Comparison of ENCODE assay signal across 18 mouse cellular contexts in the genomic region with DNA sequence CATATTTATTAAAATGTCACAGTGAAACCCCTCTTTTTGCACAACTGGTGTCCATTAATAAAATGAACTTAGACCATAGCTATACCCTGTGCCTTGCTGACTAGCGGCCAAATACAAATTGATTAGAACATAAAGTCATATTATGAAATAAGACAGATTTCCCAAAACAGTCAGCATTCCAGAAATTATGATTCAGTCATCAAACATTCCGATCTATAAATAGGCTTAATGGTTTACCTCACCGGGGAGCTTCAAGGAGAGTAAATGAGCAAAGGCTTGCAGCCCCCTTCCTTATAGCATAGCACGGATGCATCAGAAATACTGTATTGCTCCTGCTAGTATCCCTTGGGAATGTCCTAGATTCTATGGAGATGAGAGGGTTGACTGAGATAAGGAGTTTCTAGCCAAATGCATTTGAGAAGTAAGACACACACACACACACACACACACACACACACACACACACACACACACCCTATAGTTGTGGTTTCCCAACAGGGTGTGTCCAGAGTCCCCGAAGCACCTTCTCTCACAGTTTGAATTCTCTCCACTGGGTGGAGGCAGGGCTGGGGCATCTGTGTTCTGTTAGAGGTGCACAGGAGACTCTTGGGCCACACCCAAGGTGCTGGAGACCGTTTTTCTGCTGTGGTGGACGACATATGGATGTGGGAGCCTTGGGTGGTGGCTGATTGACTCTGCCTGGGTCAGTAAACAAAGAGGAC. TPM values are rescaled to one million over a fixed set of nuclear protein-coding genes. Genes with fewer than 3 reads are reported as not detected.
A peak's percentile ranks its signal among the peaks of the same experiment; 100 is the strongest.
DNase-seq lines count a peak whose midpoint lies in the region; ATAC-seq and TF ChIP-seq lines count a peak whose summit lies in the region.
"Had no signal": no experiment of that assay in that cellular context is flagged by ENCODE, and none has a peak within 500 bp of the region (broad histone marks: within the 10 kb centered on the region; RNA-seq: fewer than 3 reads in every experiment).

No protein-coding gene starts in this region.

- no peaks in the 10 kb centered on the region for H3K9me3 ChIP-seq in intestine, embryonic 15.5 days
- H3K9me3 ChIP-seq in liver, postnatal 0 days (ENCODE audit: low read length): no peaks in the 10 kb centered on the region
- H3K9me3 ChIP-seq in midbrain, embryonic 10.5 days (replicated peaks): no peaks in the 10 kb centered on the region
- H3K9me3 ChIP-seq: embryonic facial prominence, embryonic 13.5 days; heart, embryonic 15.5 days; hindbrain, embryonic 15.5 days; neural tube, embryonic 15.5 days had no signal

- H3K4me1 ChIP-seq in intestine, embryonic 15.5 days (replicated peaks): peaks cover 10% of the 10 kb centered on the region
- H3K4me1 ChIP-seq in liver, postnatal 0 days (ENCODE audit: insufficient read depth): peaks cover 25% of the 10 kb centered on the region
- peaks cover 9% of the 10 kb centered on the region; the same call in 1 of the 2 replicates for H3K4me1 ChIP-seq in midbrain, embryonic 10.5 days

- no peak overlapping the region for H3K4me3 ChIP-seq in intestine, embryonic 15.5 days (replicated peaks)
- no peak overlapping the region for H3K4me3 ChIP-seq in liver, postnatal 0 days (ENCODE audit: low read depth, low read length)
- no peak overlapping the region for H3K4me3 ChIP-seq in midbrain, embryonic 10.5 days
- H3K4me3 ChIP-seq: embryonic facial prominence, embryonic 13.5 days; heart, embryonic 15.5 days; hindbrain, embryonic 15.5 days; neural tube, embryonic 15.5 days had no signal

- H3K9ac ChIP-seq in intestine, embryonic 15.5 days: no peak overlapping the region
- H3K9ac ChIP-seq in liver, postnatal 0 days (replicated peaks): no peak overlapping the region
- H3K9ac ChIP-seq: embryonic facial prominence, embryonic 13.5 days; heart, embryonic 15.5 days; hindbrain, embryonic 15.5 days; neural tube, embryonic 15.5 days had no signal

- 39% methylated on average over 7 of the region's 7 CpGs for WGBS in intestine, embryonic 15.5 days
- WGBS in liver, postnatal 0 days (ENCODE audit: insufficient replicate concordance): 50% methylated on average over 7 of the region's 7 CpGs
- WGBS in midbrain, embryonic 10.5 days: 88% methylated on average over 7 of the region's 7 CpGs

- no peak for TF ChIP-seq EP300 in liver, postnatal 0 days (IDR thresholded peaks at IDR 0.05; ENCODE audit: low read depth)

- peak; percentile 26; the same call in 1 of the 2 replicates for TF ChIP-seq CTCF in liver, postnatal 0 days (IDR thresholded peaks at IDR 0.05; ENCODE audit: low read depth)

- no peak overlapping the region for H3K4me2 ChIP-seq in intestine, embryonic 15.5 days (replicated peaks)
- no peak overlapping the region; the same call in 1 of the 2 replicates for H3K4me2 ChIP-seq in liver, postnatal 0 days (ENCODE audit: low read depth, low read length)
- H3K4me2 ChIP-seq: embryonic facial prominence, embryonic 13.5 days; heart, embryonic 15.5 days; hindbrain, embryonic 15.5 days; neural tube, embryonic 15.5 days had no signal

- no peaks in the 10 kb centered on the region for H3K27me3 ChIP-seq in intestine, embryonic 15.5 days (replicated peaks)
- no peaks in the 10 kb centered on the region for H3K27me3 ChIP-seq in liver, postnatal 0 days (ENCODE audit: insufficient read depth, low read length)
- no peaks in the 10 kb centered on the region for H3K27me3 ChIP-seq in midbrain, embryonic 10.5 days (ENCODE audit: low read depth, poor library complexity, severe bottlenecking)
- H3K27me3 ChIP-seq: embryonic facial prominence, embryonic 13.5 days; heart, embryonic 15.5 days; hindbrain, embryonic 15.5 days; neural tube, embryonic 15.5 days had no signal

- peak; percentile 43 for DNase-seq in CD4-positive helper T cell, adult 2 months (ENCODE audit: low read depth, low spot score)
- peak; percentile 43 for DNase-seq in Muller cell, postnatal 12 days (ENCODE audit: inconsistent ontology term)
- DNase-seq in liver, postnatal 0 days: peak; percentile 44
- DNase-seq in cerebellum, postnatal 25 days: no peak
- DNase-seq in urinary bladder, postnatal 14 days (ENCODE audit: low spot score): no peak
- no peak for DNase-seq in midbrain, embryonic 10.5 days (ENCODE audit: low spot score)
- DNase-seq in thymus, adult 18-20 months: no peak
- DNase-seq: cerebellum, postnatal 10 days; gastrocnemius, postnatal 14 days; lung, postnatal 14 days had no signal

- H3K36me3 ChIP-seq in intestine, embryonic 15.5 days: no peaks in the 10 kb centered on the region
- H3K36me3 ChIP-seq in liver, postnatal 0 days (replicated peaks; ENCODE audit: insufficient read depth, low read length): no peaks in the 10 kb centered on the region
- H3K36me3 ChIP-seq in midbrain, embryonic 10.5 days: no peaks in the 10 kb centered on the region
- H3K36me3 ChIP-seq: embryonic facial prominence, embryonic 13.5 days; heart, embryonic 15.5 days; hindbrain, embryonic 15.5 days; neural tube, embryonic 15.5 days had no signal

- H3K27ac ChIP-seq in intestine, embryonic 15.5 days: no peak overlapping the region
- H3K27ac ChIP-seq in liver, postnatal 0 days (ENCODE audit: low read depth): peak overlapping the region; percentile 5; the same call in 1 of the 2 replicates
- no peak overlapping the region for H3K27ac ChIP-seq in midbrain, embryonic 10.5 days (replicated peaks)
- H3K27ac ChIP-seq: heart, embryonic 15.5 days; hindbrain, embryonic 15.5 days; neural tube, embryonic 15.5 days had no signal

- ATAC-seq in intestine, embryonic 15.5 days: peak; percentile 66; the same call in 1 of the 2 replicates
- peak; percentile 74 for ATAC-seq in liver, postnatal 0 days
- ATAC-seq: activated CD4-positive, CD25-positive, alpha-beta regulatory T cell, adult 4 months; forebrain, embryonic 14.5 days; midbrain, embryonic 16.5 days had no signal

RNA-seq across cellular contexts. Expression of a gene that starts 29.0 kb away (rescaled TPM):
- polyA plus RNA-seq in intestine, embryonic 15.5 days (2015; fragmentation: Nextera tagmentation; extraction: Ambion mirVana): 2.3 and 2.8 TPM in 2 replicates
- polyA plus RNA-seq in liver, postnatal 0 days (2015; fragmentation: Nextera tagmentation; extraction: Ambion mirVana): 5.5 and 6.3 TPM in 2 replicates
- polyA plus RNA-seq in midbrain, embryonic 10.5 days (2016; fragmentation: Nextera tagmentation; extraction: Ambion mirVana): 0.31 and 0.67 TPM in 2 replicates
- polyA plus RNA-seq: activated CD4-positive, CD25-positive, alpha-beta regulatory T cell, adult 4 months had no signal

RNA-seq across cellular contexts. Expression of a gene that starts 42.4 kb away (rescaled TPM):
- 1.2 TPM in 2 replicates for polyA plus RNA-seq in intestine, embryonic 15.5 days (2015; fragmentation: Nextera tagmentation; extraction: Ambion mirVana)
- polyA plus RNA-seq in liver, postnatal 0 days (2015; fragmentation: Nextera tagmentation; extraction: Ambion mirVana): 0.11 and 0.14 TPM in 2 replicates
- polyA plus RNA-seq in midbrain, embryonic 10.5 days (2016; fragmentation: Nextera tagmentation; extraction: Ambion mirVana): 0.86 and 1.7 TPM in 2 replicates
- polyA plus RNA-seq: activated CD4-positive, CD25-positive, alpha-beta regulatory T cell, adult 4 months had no signal

Comparison
In these comparisons a context has a peak if more than half of its experiments do, and no peak if none do; other contexts are left out.
1. DNase-seq: peak in CD4-positive helper T cell, adult 2 months (single experiment), Muller cell, postnatal 12 days (single experiment) and liver, postnatal 0 days (single experiment); none in cerebellum, postnatal 25 days (0 of 2), urinary bladder, postnatal 14 days (single experiment), midbrain, embryonic 10.5 days (single experiment) and thymus, adult 18-20 months (0 of 2).